9 mouse cellular contexts compared by ENCODE assay signal in the genomic region with DNA sequence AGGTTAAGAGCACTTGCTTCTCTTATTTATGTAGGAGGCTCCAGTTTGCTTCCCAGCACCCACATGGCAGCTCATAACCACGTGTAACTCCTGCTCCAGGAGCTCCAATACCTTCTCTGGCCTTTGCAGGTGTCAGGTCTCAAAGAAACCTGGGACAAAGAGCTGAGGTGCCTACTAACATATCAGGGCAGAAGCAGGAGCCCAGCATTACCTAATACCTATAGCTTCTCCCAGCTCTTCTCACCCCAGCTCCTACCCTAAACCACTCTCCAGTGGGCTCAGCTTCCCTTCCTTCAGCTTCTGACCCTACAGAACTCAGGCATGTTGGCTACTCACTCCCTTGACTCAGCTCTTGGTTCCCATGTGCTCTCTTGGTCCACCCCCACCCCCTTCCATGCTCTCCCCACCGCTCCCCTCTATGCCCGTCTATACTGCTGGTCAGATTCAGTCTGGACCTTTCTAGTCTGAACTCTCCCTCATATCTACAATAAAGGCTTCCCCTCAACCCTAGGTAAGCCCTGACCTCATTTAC. TPM values are rescaled to one million over a fixed set of nuclear protein-coding genes. Genes with fewer than 3 reads are reported as not detected.
DNase-seq lines count a peak whose midpoint lies in the region; ATAC-seq and TF ChIP-seq lines count a peak whose summit lies in the region.
"Had no signal": no experiment of that assay in that cellular context is flagged by ENCODE, and none has a peak within 500 bp of the region (broad histone marks: within the 10 kb centered on the region; RNA-seq: fewer than 3 reads in every experiment).

No protein-coding gene starts in this region.

- H3K9me3 ChIP-seq in stomach, embryonic 14.5 days (ENCODE audit: control insufficient read depth, low read depth, low read length): no peaks in the 10 kb centered on the region
- no peaks in the 10 kb centered on the region for H3K9me3 ChIP-seq in stomach, postnatal 0 days (ENCODE audit: control insufficient read depth, low read length)
- H3K9me3 ChIP-seq in forebrain, embryonic 15.5 days: no peaks in the 10 kb centered on the region
- H3K9me3 ChIP-seq in liver, embryonic 12.5 days (replicated peaks): no peaks in the 10 kb centered on the region

- no peaks in the 10 kb centered on the region for H3K27me3 ChIP-seq in stomach, embryonic 14.5 days (ENCODE audit: control insufficient read depth, insufficient read depth, low read length)
- no peaks in the 10 kb centered on the region for H3K27me3 ChIP-seq in stomach, postnatal 0 days (ENCODE audit: control insufficient read depth, insufficient read depth, low read length)
- no peaks in the 10 kb centered on the region for H3K27me3 ChIP-seq in forebrain, embryonic 15.5 days
- no peaks in the 10 kb centered on the region for H3K27me3 ChIP-seq in liver, embryonic 12.5 days (replicated peaks)
- H3K27me3 ChIP-seq in cerebellum, adult 2 months (ENCODE audit: control insufficient read depth, insufficient read depth, low read length): no peaks in the 10 kb centered on the region

- ATAC-seq in stomach, embryonic 14.5 days (ENCODE audit: insufficient number of reproducible peaks, insufficient read depth, low FRiP score, low read depth): no peak
- ATAC-seq in stomach, postnatal 0 days (ENCODE audit: low FRiP score, low TSS enrichment): no peak
- no peak for ATAC-seq in forebrain, embryonic 15.5 days (replicated peaks)
- no peak for ATAC-seq in liver, embryonic 12.5 days

- H3K4me3 ChIP-seq in stomach, embryonic 14.5 days (ENCODE audit: low read depth, low read length): peak overlapping the region; percentile 59
- H3K4me3 ChIP-seq in stomach, postnatal 0 days (ENCODE audit: low read depth, low read length): no peak overlapping the region
- peak overlapping the region; percentile 69 for H3K4me3 ChIP-seq in forebrain, embryonic 15.5 days
- H3K4me3 ChIP-seq in liver, embryonic 12.5 days: peak overlapping the region; percentile 69
- no peak overlapping the region for H3K4me3 ChIP-seq in cerebellum, adult 2 months (replicated peaks; ENCODE audit: insufficient read depth, low read depth, low read length)

- H3K9ac ChIP-seq in stomach, embryonic 14.5 days (replicated peaks; ENCODE audit: low read depth, low read length): no peak overlapping the region
- no peak overlapping the region for H3K9ac ChIP-seq in stomach, postnatal 0 days (ENCODE audit: low read length)
- peak overlapping the region; percentile 64; the same call in 1 of the 2 replicates for H3K9ac ChIP-seq in forebrain, embryonic 15.5 days (replicated peaks)
- peak overlapping the region; percentile 80 for H3K9ac ChIP-seq in liver, embryonic 12.5 days

- DNase-seq in stomach, postnatal 0 days (ENCODE audit: low spot score): no peak
- no peak for DNase-seq in cerebellum, adult 2 months
- no peak for DNase-seq in thymus, postnatal 0 days (ENCODE audit: low spot score)
- DNase-seq in thymus, postnatal 14 days: no peak
- DNase-seq: kidney, adult 9 months; thymus, postnatal 36 days had no signal

- no peak for TF ChIP-seq EP300 in stomach, postnatal 0 days (optimal IDR thresholded peaks at IDR 0.05)

- TF ChIP-seq CTCF in stomach, postnatal 0 days (IDR thresholded peaks at IDR 0.05; ENCODE audit: low read depth): no peak
- no peak for TF ChIP-seq CTCF in cerebellum, adult 2 months (IDR thresholded peaks at IDR 0.05; ENCODE audit: borderline replicate concordance, insufficient read depth, low read depth, low read length)

- H3K4me2 ChIP-seq in stomach, embryonic 14.5 days (replicated peaks; ENCODE audit: low read depth, low read length): peak overlapping the region; percentile 61
- no peak overlapping the region for H3K4me2 ChIP-seq in stomach, postnatal 0 days (replicated peaks; ENCODE audit: low read depth)
- H3K4me2 ChIP-seq in forebrain, embryonic 15.5 days (replicated peaks): peak overlapping the region; percentile 74
- H3K4me2 ChIP-seq in liver, embryonic 12.5 days: peak overlapping the region; percentile 73

- H3K36me3 ChIP-seq in stomach, embryonic 14.5 days (ENCODE audit: control insufficient read depth, insufficient read depth, low read length): peaks cover 14% of the 10 kb centered on the region
- H3K36me3 ChIP-seq in stomach, postnatal 0 days (ENCODE audit: control insufficient read depth, insufficient read depth, low read length): peaks cover 8% of the 10 kb centered on the region; the same call in 1 of the 2 replicates
- peaks cover 18% of the 10 kb centered on the region for H3K36me3 ChIP-seq in forebrain, embryonic 15.5 days
- H3K36me3 ChIP-seq in liver, embryonic 12.5 days: peaks cover 41% of the 10 kb centered on the region

- WGBS in stomach, embryonic 14.5 days: 78% methylated on average over 3 of the region's 3 CpGs
- whole genome bisulfite sequencing in stomach, postnatal 0 days: 79% methylated on average over 3 of the region's 3 CpGs
- WGBS in forebrain, embryonic 15.5 days: 91% methylated on average over 3 of the region's 3 CpGs
- WGBS in liver, embryonic 12.5 days (ENCODE audit: insufficient replicate concordance): 69% methylated on average over 3 of the region's 3 CpGs
- 72% methylated on average over 3 of the region's 3 CpGs for WGBS in cerebellum, adult 2 months

- peaks cover 5% of the 10 kb centered on the region for H3K4me1 ChIP-seq in stomach, embryonic 14.5 days (ENCODE audit: control insufficient read depth, insufficient read depth, low read length)
- no peaks in the 10 kb centered on the region for H3K4me1 ChIP-seq in stomach, postnatal 0 days (replicated peaks; ENCODE audit: control insufficient read depth, insufficient read depth)
- H3K4me1 ChIP-seq in forebrain, embryonic 15.5 days: peaks cover 37% of the 10 kb centered on the region
- peaks cover 33% of the 10 kb centered on the region for H3K4me1 ChIP-seq in liver, embryonic 12.5 days
- H3K4me1 ChIP-seq in cerebellum, adult 2 months (ENCODE audit: control insufficient read depth, insufficient read depth, low read length): peaks cover 3% of the 10 kb centered on the region; the same call in 1 of the 2 replicates

- H3K27ac ChIP-seq in stomach, embryonic 14.5 days (ENCODE audit: low read length): no peak overlapping the region
- no peak overlapping the region for H3K27ac ChIP-seq in stomach, postnatal 0 days (replicated peaks)
- H3K27ac ChIP-seq in forebrain, embryonic 15.5 days (replicated peaks): no peak overlapping the region
- peak overlapping the region; percentile 96 for H3K27ac ChIP-seq in liver, embryonic 12.5 days
- no peak overlapping the region for H3K27ac ChIP-seq in cerebellum, adult 2 months (ENCODE audit: insufficient read depth, low read length)

- no peak for TF ChIP-seq POLR2A in cerebellum, adult 2 months (IDR thresholded peaks at IDR 0.05; ENCODE audit: borderline replicate concordance, insufficient read depth, low read length)

RNA-seq across cellular contexts. Expression of a gene that starts 1.5 kb away (rescaled TPM):
- polyA plus RNA-seq in stomach, embryonic 14.5 days (2014; fragmentation: Nextera tagmentation; extraction: Ambion mirVana): 29.5 and 30.4 TPM in 2 replicates
- polyA plus RNA-seq in stomach, postnatal 0 days (2015; fragmentation: Nextera tagmentation; extraction: Ambion mirVana): 30.0 and 30.2 TPM in 2 replicates
- polyA plus RNA-seq in forebrain, embryonic 15.5 days (2015; fragmentation: Nextera tagmentation; extraction: Ambion mirVana): 10.7 and 12.2 TPM in 2 replicates
- polyA plus RNA-seq in liver, embryonic 12.5 days (2016; fragmentation: Nextera tagmentation; extraction: Ambion mirVana): 12.4 and 13.4 TPM in 2 replicates
- 5.7 and 6.5 TPM in 2 replicates for polyA plus RNA-seq in cerebellum, adult 2 months (2012; rRNA removed)
- polyA plus RNA-seq in thymus, postnatal 0 days (2015; fragmentation: Nextera tagmentation; extraction: Ambion mirVana): 16.0 and 16.2 TPM in 2 replicates

RNA-seq across cellular contexts. Expression of a gene that starts 1.9 kb away (rescaled TPM):
- 13.5 and 17.0 TPM in 2 replicates for polyA plus RNA-seq in stomach, embryonic 14.5 days (2014; fragmentation: Nextera tagmentation; extraction: Ambion mirVana)
- polyA plus RNA-seq in stomach, postnatal 0 days (2015; fragmentation: Nextera tagmentation; extraction: Ambion mirVana): 7.2 and 8.0 TPM in 2 replicates
- polyA plus RNA-seq in forebrain, embryonic 15.5 days (2015; fragmentation: Nextera tagmentation; extraction: Ambion mirVana): 23.1 and 23.7 TPM in 2 replicates
- polyA plus RNA-seq in liver, embryonic 12.5 days (2016; fragmentation: Nextera tagmentation; extraction: Ambion mirVana): 10.3 and 11.8 TPM in 2 replicates
- 12.9 and 13.2 TPM in 2 replicates for polyA plus RNA-seq in cerebellum, adult 2 months (2012; rRNA removed)
- 18.2 and 18.9 TPM in 2 replicates for polyA plus RNA-seq in thymus, postnatal 0 days (2015; fragmentation: Nextera tagmentation; extraction: Ambion mirVana)

Comparison
In these comparisons a context has a peak if more than half of its experiments do, and no peak if none do; other contexts are left out.
1. H3K4me3 ChIP-seq: peak in stomach, embryonic 14.5 days (single experiment), forebrain, embryonic 15.5 days (single experiment) and liver, embryonic 12.5 days (single experiment); none in stomach, postnatal 0 days (single experiment) and cerebellum, adult 2 months (single experiment).
2. H3K9ac ChIP-seq: peak in forebrain, embryonic 15.5 days (single experiment) and liver, embryonic 12.5 days (single experiment); none in stomach, embryonic 14.5 days (single experiment) and stomach, postnatal 0 days (single experiment).